Mouse (Mus musculus) retina, postnatal 7 days (tissue): Measurements from ENCODE around the gene Pigk.

Source experiments
- DNase-seq: peaks from one replicate; pipeline ENCODE4 v3.0.0-alpha.2; 2012; ENCODE audit warnings: low read depth, low spot score

The Pigk gene

GRCm38 (mm10) chr3:152837938-152838337, 124.0 kb downstream of the Pigk start:
- no peak for DNase-seq

GRCm38 (mm10) chr3:152841264-152841663, 127.4 kb downstream of the Pigk start:
- DNase-seq, result no peak

- no peak for DNase-seq
Measured at GRCm38 (mm10) chr3:152842648-152843047, 128.7 kb downstream of the Pigk start.

DNA sequence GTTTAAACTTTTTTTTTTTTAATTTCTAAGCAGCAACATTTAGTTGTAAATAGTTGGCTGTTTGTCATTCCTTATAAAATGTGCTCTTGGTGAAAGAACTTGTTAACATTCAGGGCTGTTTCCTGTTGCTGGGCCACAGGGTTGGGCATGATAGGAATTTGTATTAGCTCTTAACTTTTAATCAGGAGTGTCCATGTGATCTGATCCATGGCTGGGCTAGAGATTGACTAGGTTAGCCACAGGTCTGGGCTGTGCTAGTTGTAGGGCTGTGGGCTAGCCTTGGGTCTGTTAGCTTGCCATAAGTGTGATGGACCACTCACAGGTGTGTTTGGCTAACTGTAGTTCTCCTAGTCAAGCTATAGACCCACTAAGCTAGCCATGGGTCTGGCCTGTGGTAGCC, 130.0 kb downstream of the Pigk start:
- DNase-seq, result no peak

DNA sequence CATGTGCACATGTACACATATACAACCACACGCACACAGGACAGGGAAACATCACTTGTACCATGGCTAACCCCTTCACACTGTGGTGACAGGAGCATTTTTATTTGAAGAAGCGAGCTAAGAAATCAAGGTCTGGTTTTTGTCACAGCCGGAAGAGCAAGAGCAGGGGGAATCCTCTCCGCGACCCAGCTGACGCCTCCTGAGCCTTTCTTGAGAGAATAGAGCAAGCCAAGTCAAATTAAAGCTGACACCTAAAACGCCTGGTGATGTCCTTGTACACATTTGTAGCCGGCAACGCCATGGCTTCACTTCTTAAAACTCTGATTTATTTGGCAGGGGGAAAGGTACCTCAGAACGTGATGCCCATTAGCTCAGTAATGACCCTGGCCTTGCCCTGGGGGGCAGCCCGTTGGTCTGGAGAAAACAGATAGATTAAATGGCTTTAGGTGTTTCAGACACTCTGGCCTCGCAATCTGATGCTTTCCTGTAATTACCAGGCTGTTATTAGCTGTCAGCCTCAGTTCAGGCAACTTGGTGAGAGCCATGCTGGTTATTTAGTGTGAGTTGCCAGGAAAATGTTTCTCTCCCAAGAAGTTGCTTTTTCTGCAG, 141.2 kb downstream of the Pigk start:
- DNase-seq, result no peak

- DNase-seq, result no peak
Measured at GRCm38 (mm10) chr3:152856095-152856494, 142.2 kb downstream of the Pigk start.

- no peak for DNase-seq
Measured at GRCm38 (mm10) chr3:152861450-152861849, 147.6 kb downstream of the Pigk start.

DNA sequence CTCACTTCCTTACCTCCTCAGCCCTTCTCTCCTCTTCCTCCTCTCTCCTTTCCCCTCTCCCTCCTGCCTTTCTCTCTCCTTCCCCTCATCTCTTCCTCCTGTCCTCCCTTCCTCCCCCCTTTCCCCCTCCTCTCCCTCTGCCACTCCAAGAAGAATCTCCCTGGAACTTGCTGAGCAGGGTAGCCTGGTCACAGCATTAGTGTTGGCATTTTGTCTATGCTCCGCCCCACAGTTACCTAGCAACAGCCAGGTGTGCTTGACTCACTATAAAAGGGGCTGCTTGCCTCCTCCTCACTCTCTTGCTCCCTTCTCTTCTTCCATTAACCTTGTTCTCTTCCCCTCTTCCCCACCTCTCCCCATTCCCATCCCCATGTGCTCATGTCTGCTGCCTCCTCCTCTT, 148.1 kb downstream of the Pigk start:
- no peak for DNase-seq

DNA sequence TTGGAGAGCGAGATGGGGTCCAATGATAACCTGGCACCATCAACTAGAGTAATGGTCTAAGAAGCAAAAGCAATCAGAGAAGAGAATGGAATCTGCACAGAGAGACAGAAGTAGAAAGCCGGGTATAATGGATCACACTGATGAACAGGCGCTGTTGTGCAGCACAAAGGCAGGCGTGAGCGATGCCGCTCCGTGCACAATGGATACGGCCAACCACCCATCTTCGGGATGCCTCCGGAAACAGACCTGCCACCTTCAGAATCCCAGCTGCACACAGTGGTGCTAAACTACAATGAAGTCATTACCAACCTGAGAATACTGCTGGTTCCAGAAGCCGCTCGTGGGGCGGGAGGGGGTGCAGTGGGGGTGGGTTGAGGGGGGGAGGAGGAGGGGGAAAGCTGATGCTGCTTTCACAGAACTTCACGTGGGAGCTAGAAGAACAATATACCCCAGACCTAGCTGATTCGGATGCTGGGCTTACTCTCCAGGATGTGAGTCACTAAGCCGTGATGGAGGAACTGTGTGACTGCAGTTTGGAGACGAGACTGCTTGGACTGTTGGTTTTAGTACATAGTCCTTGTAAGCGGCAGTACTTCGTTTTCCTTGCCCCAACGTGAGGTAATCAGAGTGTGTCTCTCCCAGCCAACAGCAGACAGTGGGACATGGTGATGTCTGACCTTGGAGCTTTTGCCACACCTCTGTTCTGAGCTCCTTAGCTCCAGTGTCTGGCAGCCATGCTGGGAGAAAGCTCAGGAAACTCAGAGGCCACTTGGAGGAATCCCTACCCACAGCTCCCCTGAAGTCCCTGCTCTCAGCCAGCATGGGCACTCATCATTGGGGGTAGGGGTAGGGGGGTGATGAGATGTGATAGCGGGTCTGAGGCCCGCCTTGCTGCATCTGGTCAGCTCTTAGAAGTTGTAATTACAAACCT, 152.4 kb downstream of the Pigk start:
- no peak for DNase-seq

- DNase-seq, result no peak
Measured at GRCm38 (mm10) chr3:152867654-152868525, 154.0 kb downstream of the Pigk start.

DNA sequence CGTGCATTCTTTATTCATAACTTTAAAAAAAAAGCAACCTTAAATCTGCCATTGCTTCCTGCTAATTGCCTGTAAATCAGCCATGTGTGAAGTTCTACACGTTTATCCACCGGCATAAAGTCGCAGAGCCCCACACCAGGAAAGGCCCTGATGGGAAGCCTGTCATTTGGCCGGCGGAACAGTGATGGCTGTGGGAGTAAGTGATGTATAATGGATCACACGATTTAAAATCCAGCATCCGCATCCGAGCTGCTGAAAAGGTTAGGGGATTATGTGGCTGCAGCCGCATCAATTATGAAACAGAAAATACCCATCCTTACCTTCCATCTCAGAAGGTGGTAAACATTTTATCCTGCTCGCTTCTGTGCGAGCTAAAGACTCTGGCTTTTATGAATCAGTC, 158.2 kb downstream of the Pigk start:
- no peak for DNase-seq

DNA sequence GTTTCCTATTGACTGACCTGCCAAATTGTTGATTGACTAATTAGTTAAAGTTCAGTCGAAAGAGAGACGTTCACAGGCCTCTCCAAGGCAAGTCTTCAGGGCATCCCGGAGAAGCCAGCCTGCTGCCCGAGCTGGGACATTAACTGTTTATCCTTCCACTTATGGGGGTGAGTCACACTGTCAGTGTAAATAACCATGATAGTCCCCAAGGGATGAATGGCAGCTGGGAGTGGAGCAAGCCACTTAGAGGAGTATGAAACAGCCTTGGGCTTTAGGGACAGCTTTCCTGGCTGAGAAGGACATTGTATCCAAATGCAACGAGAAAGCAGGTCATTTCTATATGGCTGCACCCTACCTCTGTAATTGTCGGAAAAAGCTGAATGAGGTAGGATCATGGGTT, 158.7 kb downstream of the Pigk start:
- DNase-seq, result no peak

- no peak for DNase-seq
Measured at GRCm38 (mm10) chr3:152874431-152875355, 160.8 kb downstream of the Pigk start.

DNA sequence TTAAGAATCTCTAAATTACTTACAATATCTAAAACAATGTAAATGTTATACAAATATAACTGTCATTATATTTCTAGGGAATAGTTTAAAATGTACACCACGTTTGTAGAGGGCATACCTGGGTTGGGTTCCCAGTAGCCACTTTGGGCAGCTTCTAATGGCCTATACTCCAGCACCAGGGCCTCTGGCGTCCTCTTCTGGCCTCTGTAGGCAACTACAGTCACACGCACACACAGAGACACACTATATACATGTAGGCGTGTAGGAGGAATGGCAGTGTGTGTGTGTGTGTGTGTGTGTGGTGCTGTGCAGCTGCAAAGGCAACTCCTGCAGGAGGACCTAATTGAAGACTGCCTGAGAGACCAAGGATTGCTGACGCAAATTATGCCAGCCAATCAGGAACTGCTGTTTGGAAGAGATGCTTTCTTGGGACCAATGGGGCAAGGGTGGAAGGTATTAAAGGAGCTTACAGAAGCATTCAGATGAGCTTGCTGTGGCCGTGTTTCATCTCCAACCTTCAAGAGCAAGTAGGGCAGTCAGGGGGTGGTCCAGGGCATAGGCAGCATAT, 161.9 kb downstream of the Pigk start:
- no peak for DNase-seq

DNA sequence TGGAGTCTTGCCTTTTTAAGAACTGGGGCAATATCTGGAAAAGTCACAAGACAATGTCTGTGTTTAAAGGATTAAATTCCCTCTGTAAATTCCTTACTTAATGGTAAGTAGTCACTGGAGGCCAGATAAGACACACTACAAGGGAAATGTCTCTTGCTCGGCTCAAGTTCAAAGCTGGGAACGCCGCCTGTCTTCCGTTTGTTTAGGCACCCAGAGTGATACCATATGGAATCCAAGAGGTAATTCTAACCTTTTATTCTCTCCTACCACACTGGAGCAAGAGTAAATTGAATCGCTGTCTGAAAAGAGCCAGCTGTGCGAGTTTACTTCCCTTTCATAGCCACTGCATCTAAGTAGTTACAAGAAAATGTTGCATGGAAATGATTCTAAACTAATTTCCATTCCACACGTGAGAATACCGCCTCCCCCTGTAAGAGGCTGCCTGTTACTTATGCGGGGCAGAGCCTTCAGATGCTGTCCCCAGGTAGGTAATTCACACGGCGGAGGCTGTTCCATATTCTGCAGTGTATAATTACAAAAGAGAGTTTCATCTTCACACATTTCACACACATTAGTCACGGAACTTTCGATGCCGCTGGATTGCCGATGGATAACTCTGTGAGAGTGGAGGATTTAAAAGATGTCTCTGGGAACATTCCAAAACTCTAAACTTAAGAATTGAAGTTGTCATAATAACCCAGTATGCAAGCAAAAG, 166.4 kb downstream of the Pigk start:
- DNase-seq, result no peak

GRCm38 (mm10) chr3:152881706-152882105, 167.8 kb downstream of the Pigk start:
- no peak for DNase-seq

DNA sequence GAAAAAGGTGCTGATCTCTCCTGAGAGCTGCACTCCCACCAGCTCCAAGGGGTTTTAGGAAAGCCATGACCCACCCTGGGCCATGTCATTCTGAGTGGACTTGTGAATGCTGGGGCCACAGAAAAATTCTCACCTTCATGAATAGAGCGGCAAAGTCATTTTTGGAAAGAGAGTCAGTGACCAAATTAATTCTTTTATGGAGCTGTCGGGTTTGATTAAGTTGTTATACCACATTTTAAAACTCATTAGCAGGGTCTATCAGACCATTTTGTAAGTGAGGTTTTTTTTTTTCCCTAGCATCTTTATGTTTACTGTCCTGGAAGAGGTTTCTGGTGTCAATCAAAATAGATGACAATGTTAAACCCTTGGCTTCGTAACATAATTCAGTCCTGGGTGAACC, 169.7 kb downstream of the Pigk start:
- DNase-seq, result no peak

DNA sequence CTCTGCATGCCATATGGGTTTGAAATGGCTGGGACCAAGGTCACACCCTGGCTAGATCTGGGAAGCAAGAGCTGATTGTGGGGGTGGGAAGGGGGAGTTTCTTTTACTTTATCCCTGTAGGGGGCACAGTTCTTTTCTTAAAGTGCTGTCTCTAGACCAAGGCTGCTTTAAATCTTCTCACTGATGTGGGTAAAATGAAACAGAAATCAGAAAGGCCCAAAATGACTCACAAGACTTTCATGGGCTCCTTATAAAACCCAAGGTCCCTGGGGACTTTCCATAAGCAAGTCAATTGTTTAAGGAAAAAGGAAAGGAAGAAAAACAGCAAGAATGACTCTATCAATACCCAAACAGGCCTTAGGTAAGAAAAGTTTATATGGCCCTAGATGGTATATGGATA, 172.8 kb downstream of the Pigk start:
- DNase-seq, result no peak

DNA sequence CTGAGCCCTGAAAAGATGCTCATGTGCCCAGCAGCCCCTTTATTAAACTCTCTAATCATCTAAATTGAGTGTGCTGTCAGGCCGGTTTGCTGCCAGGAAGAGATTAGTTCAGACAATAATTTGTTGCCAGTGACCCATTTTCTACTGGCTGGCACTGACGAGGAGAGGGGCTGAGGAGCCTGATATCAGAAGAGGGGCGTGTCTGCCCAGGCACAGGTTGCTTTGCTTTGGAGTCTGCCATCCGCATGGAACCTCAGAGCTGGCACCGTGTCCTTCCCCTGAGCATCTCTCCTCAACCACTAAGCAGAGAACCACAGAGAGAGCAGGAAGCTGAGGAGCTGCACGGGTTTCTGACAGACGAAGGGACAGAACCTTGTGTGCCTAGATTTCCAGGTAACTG, 174.2 kb downstream of the Pigk start:
- DNase-seq, result no peak

- DNase-seq, result no peak
Measured at GRCm38 (mm10) chr3:152894935-152895334, 181.0 kb downstream of the Pigk start.
